Mouse (Mus musculus): Measurements from ENCODE around the gene Slc37a2. TPM values are rescaled to one million over a fixed set of nuclear protein-coding genes. Genes with fewer than 3 reads are reported as not detected.
A peak's percentile ranks its signal among the peaks of the same experiment; 100 is the strongest.

Slc37a2 gene
- polyA plus RNA-seq, 1 experiment, result 1.2 TPM

- H3K27me3 ChIP-seq (replicated peaks), result peaks cover 28% of the 10 kb centered on the region
- peaks cover 42% of the 10 kb centered on the region for H3K4me1 ChIP-seq
- H3K9me3 ChIP-seq, result no peaks in the 10 kb centered on the region
- H3K4me3 ChIP-seq (replicated peaks), result no peak overlapping the region
- H3K36me3 ChIP-seq (replicated peaks; ENCODE audit: low read length), result no peaks in the 10 kb centered on the region
- TF ChIP-seq FLI1 (IDR thresholded peaks at IDR 0.05; ENCODE audit: low read length) (no peak), GATA1 (IDR thresholded peaks at IDR 0.05; ENCODE audit: borderline replicate concordance, low read length) (no peak)
Observed at GRCm38 (mm10) chr9:37247429-37247828, 8.1 kb downstream of the Slc37a2 start.

- H3K36me3 ChIP-seq (replicated peaks; ENCODE audit: low read length), result no peaks in the 10 kb centered on the region
- no peak for TF ChIP-seq GATA1 (IDR thresholded peaks at IDR 0.05; ENCODE audit: borderline replicate concordance, low read length)
- no peak for TF ChIP-seq FLI1 (IDR thresholded peaks at IDR 0.05; ENCODE audit: low read length)
- H3K27me3 ChIP-seq (replicated peaks), result peaks cover 35% of the 10 kb centered on the region
- H3K9me3 ChIP-seq, result no peaks in the 10 kb centered on the region
- H3K4me1 ChIP-seq, result peaks cover 54% of the 10 kb centered on the region
- no peak overlapping the region for H3K4me3 ChIP-seq (replicated peaks)
Observed at GRCm38 (mm10) chr9:37245810-37246209, 9.7 kb downstream of the Slc37a2 start.

GRCm38 (mm10) chr9:37245404-37245803, 10.1 kb downstream of the Slc37a2 start:
- H3K4me1 ChIP-seq, result peaks cover 55% of the 10 kb centered on the region
- TF ChIP-seq FLI1 (IDR thresholded peaks at IDR 0.05; ENCODE audit: low read length) (no peak), GATA1 (IDR thresholded peaks at IDR 0.05; ENCODE audit: borderline replicate concordance, low read length) (no peak)
- peaks cover under 1% of the 10 kb centered on the region for H3K36me3 ChIP-seq (replicated peaks; ENCODE audit: low read length)

DNA sequence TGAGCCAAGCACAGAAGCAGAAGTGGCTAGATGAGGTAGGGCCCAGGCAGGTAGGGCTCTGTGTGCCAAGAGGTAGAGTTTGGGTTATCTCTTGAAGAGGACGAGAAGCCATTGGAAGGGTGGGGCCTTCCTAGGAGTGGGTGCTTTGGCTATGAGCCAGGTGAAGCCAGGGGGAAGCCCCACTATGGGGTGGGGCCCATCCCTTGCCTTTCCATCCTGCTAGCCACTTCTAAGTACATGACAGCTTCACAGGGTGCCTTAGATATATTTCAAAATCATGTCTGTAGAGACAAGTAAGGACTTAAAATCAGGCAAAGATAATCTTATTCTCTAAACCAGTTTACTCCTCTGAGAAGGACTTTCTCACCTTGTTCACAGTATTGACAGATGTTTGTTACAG, 10.9 kb downstream of the Slc37a2 start:
- Histone ChIP-seq H3K4me1 (peaks cover 63% of the 10 kb centered on the region), H3K27me3 (replicated peaks) (peaks cover 44% of the 10 kb centered on the region), H3K4me3 (replicated peaks) (no peak overlapping the region), H3K9me3 (no peaks in the 10 kb centered on the region), H3K36me3 (replicated peaks; ENCODE audit: low read length) (peaks cover 4% of the 10 kb centered on the region)
- TF ChIP-seq FLI1 (IDR thresholded peaks at IDR 0.05; ENCODE audit: low read length) (no peak), GATA1 (IDR thresholded peaks at IDR 0.05; ENCODE audit: borderline replicate concordance, low read length) (no peak)

More at GRCm38 (mm10) chr9:37245404-37245803, 10.1 kb downstream of the Slc37a2 start:
- Histone ChIP-seq H3K27me3 (replicated peaks) (peaks cover 36% of the 10 kb centered on the region), H3K4me3 (replicated peaks) (no peak overlapping the region), H3K9me3 (no peaks in the 10 kb centered on the region)

- TF ChIP-seq FLI1 (IDR thresholded peaks at IDR 0.05; ENCODE audit: low read length), result no peak
- no peak for TF ChIP-seq GATA1 (IDR thresholded peaks at IDR 0.05; ENCODE audit: borderline replicate concordance, low read length)
- Histone ChIP-seq H3K4me3 (replicated peaks) (no peak overlapping the region), H3K36me3 (replicated peaks; ENCODE audit: low read length) (peaks cover 4% of the 10 kb centered on the region), H3K4me1 (peaks cover 71% of the 10 kb centered on the region), H3K9me3 (no peaks in the 10 kb centered on the region), H3K27me3 (replicated peaks) (peaks cover 48% of the 10 kb centered on the region)
Observed at GRCm38 (mm10) chr9:37242764-37243163, 12.8 kb downstream of the Slc37a2 start.

GRCm38 (mm10) chr9:37235951-37236737, 19.4 kb downstream of the Slc37a2 start:
- peaks cover 84% of the 10 kb centered on the region for H3K4me1 ChIP-seq
- no peaks in the 10 kb centered on the region for H3K9me3 ChIP-seq
- H3K27me3 ChIP-seq (replicated peaks), result peaks cover 41% of the 10 kb centered on the region
- no peak for TF ChIP-seq FLI1 (IDR thresholded peaks at IDR 0.05; ENCODE audit: low read length)
- TF ChIP-seq GATA1 (IDR thresholded peaks at IDR 0.05; ENCODE audit: borderline replicate concordance, low read length), result no peak
- peaks cover 12% of the 10 kb centered on the region for H3K36me3 ChIP-seq (replicated peaks; ENCODE audit: low read length)
- peak overlapping the region; percentile 15 for H3K4me3 ChIP-seq (replicated peaks)

DNA sequence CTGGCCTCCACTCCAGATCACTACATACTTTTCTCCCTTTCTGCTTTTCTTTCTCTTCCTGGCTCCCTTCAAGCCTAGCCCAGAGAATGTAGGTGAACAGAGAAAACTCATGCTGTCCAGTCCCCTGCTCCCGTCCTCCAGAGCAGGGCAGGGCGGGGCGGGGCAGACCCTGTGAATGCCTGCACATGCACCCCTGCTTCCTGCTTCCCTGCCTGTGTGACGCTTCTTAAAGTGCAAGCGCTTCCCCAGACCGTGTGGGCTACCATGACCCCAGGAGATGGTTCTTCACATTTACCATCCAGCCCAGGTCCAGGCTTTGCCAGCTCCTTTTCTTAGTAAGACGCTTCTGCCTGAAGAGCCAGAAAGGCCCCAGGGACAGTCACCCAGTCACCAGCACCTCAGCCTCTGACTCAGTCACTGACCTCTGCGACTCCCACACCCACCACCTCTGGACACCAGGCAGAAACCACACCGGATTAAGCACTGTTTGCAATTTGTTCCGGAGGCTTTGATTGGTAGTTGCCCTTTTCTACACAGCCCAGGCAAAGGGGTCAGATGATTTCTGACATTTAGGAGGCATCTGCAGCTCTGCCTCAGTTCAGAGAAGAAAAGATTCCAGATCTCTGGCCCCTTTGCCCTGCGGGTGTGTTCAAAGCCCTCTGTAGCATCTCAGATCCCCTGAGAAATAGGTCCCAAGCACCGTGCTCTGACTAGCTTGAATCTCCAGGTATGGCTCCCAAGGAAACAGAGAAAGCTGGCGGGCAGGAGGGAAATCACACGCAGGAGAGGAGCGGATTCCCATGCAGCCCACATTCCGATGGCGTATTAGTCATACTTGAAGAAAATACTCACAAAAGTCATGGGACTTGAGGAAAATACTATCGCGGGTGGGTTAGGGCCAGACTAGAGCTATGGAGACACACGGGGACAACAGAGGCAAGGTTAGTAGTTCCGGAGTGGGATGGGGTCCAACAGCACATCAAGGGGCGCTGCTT, 23.0 kb downstream of the Slc37a2 start:
- peaks cover 75% of the 10 kb centered on the region for H3K4me1 ChIP-seq
- H3K4me3 ChIP-seq (replicated peaks), result no peak overlapping the region
- TF ChIP-seq FLI1 (IDR thresholded peaks at IDR 0.05; ENCODE audit: low read length), result no peak
- TF ChIP-seq GATA1 (IDR thresholded peaks at IDR 0.05; ENCODE audit: borderline replicate concordance, low read length), result no peak
- no peaks in the 10 kb centered on the region for H3K9me3 ChIP-seq
- peaks cover 8% of the 10 kb centered on the region for H3K36me3 ChIP-seq (replicated peaks; ENCODE audit: low read length)
- H3K27me3 ChIP-seq (replicated peaks), result peaks cover 18% of the 10 kb centered on the region

GRCm38 (mm10) chr9:37230486-37231195, 24.9 kb downstream of the Slc37a2 start:
- Histone ChIP-seq H3K36me3 (replicated peaks; ENCODE audit: low read length) (peaks cover 5% of the 10 kb centered on the region), H3K9me3 (no peaks in the 10 kb centered on the region), H3K4me1 (peaks cover 56% of the 10 kb centered on the region), H3K4me3 (replicated peaks) (no peak overlapping the region), H3K27me3 (replicated peaks) (peaks cover 15% of the 10 kb centered on the region)
- TF ChIP-seq FLI1 (IDR thresholded peaks at IDR 0.05; ENCODE audit: low read length) (no peak), GATA1 (IDR thresholded peaks at IDR 0.05; ENCODE audit: borderline replicate concordance, low read length) (no peak)

DNA sequence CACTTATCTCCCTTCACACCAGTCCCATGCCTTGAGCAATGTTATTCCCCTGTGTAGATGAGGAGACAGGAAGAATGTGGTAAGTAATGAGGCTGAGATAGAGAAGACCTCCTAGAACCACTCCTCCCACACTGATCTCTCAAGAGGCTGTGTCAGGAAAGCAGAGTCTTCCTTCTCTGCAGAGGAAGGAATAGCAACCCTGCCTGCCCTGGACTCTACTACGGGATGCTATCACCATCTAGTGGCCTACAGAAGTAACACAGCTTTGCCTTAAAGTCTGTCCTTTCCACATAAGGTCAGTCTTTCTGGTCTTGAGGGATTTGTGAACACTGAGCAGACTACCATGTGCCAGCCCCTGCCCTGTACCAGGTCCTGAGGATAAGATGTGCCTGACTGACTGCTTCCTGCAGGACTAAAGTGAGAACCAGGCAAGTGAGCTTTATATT, 25.6 kb downstream of the Slc37a2 start:
- Histone ChIP-seq H3K4me3 (replicated peaks) (peak overlapping the region; percentile 35), H3K9me3 (no peaks in the 10 kb centered on the region), H3K4me1 (peaks cover 49% of the 10 kb centered on the region), H3K27me3 (replicated peaks) (peaks cover 15% of the 10 kb centered on the region), H3K36me3 (replicated peaks; ENCODE audit: low read length) (peaks cover 5% of the 10 kb centered on the region)
- TF ChIP-seq FLI1 (IDR thresholded peaks at IDR 0.05; ENCODE audit: low read length) (no peak), GATA1 (IDR thresholded peaks at IDR 0.05; ENCODE audit: borderline replicate concordance, low read length) (no peak)

All from megakaryocyte, embryonic 14.5 days (primary cell).